Mouse (Mus musculus) right cerebral cortex, postnatal 36 days (tissue): ENCODE data around the gene Ctcfl.

Source experiments
- DNase-seq, 2 experiments: peaks; one replicate each; pipeline ENCODE4 v3.0.0; 2022; ENCODE audit warnings: low spot score in 2 of 2, mixed read lengths in 1 of 2

Gene Ctcfl

GRCm38 (mm10) chr2:173119023-173119944 lies at the start of gene Ctcfl:
TSS of gene Ctcfl (minus strand) at chr2:173119525.
- no peak for DNase-seq

DNA sequence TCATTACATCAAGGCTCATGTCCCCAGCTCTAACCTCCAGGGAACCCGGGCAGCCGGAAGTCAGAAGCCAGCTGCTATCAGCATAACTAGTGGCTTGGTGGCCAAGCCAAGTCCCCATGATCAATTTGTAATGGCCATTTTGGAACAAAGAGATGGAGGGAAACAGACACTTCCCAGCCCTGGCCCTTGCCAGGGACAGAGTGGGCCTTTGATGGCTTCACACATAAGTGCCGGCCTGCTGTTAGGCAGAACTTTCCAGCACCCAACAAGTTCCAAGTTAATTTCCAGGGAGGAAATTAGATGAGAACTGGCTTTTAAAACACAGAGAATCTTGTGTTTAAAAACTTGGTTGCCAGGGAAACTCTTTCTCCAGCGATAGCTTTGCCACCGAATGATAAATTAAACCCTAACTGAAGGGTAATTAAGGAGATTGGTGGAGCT lies 49.1 kb upstream of the Ctcfl start:
- DNase-seq: no peak

- no peak for DNase-seq
Measured at GRCm38 (mm10) chr2:173165357-173165756, 46.0 kb upstream of the Ctcfl start.

DNA sequence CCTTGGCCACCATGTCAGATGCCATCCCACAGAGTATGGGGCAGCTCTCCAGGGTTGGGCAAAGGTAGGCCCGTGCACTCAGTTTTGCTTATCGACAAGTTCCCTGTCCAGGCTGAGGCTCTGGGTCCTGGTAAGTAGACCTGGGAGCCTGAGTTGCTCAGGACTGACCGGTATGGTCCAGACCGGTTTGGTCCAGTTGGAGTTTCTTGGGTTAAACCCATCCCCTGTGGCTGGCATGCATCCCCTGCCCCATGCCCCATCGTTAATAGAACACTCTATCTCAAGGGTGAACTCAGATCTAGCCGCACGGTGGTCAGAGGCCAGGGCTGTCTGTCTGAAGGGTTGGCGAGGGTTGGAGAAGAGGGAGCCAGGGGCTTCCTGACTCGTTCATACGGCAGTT lies 45.6 kb upstream of the Ctcfl start:
- DNase-seq: no peak

GRCm38 (mm10) chr2:173164358-173164757 lies 45.0 kb upstream of the Ctcfl start:
- no peak for DNase-seq

DNA sequence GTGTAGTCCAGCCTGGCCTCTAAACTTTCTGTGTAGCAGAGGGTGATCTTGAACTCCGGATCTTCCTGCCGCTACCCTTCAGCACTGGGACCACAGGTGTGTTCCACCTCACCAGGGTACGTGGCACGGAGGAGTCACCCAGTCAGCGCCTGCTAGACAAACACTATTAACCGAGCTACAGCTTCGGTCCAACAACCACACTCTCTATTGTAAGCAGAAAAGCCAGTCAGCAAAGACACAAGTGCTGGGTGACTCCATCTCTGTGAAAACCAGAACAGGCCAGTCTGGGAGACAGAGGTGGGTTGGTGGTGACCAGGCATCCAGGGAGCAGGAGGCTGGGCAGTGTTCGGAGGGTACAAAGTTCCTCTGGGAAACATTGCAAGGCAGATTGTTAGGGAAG lies 44.1 kb upstream of the Ctcfl start:
- DNase-seq: no peak

DNA sequence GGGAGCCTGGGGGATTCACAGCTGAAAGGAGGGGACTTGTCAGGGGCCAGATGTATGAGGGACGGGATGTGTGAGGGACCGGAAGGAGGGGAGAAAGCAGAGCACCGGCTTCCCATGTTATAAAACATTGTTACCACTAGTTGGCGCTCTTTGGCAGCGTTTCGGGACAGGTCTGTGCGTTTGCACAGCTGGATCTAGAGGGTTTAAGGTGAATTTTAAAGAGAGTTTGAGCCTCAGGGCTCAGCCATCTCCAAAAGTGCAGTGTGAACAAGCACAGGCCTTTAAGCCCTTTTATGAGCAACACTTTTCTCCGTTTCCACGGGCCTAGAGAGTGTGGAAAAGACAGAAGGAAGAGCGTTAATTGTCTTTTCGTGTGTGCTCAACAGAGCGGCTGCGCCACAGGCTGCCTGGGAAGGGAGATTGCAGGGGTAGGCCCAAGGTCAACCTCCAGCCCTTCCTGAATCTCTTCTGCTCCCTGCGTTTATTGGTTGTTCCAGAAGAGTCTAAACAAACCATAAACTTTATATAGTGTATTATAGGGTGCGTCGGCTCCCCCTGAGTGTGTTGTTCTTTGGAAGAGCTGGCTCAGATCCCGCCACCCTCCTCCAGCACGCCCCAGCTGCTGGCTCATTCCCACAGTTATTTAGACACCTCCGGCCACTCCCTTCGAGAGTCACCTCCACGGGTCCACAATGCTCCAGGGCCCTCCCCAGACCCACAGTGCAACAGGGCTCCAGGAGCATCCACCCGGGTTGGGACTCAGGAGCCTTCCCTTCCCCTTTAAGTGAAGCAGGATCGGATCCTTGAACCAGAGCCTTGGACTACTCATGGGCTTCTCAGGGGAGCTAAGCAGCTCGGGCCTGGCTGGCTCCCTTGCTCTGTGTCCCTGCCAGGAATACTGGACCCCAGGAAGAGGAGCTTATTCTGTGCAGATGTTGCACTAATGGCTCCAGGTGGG lies 40.3 kb upstream of the Ctcfl start:
- no peak for DNase-seq

DNA sequence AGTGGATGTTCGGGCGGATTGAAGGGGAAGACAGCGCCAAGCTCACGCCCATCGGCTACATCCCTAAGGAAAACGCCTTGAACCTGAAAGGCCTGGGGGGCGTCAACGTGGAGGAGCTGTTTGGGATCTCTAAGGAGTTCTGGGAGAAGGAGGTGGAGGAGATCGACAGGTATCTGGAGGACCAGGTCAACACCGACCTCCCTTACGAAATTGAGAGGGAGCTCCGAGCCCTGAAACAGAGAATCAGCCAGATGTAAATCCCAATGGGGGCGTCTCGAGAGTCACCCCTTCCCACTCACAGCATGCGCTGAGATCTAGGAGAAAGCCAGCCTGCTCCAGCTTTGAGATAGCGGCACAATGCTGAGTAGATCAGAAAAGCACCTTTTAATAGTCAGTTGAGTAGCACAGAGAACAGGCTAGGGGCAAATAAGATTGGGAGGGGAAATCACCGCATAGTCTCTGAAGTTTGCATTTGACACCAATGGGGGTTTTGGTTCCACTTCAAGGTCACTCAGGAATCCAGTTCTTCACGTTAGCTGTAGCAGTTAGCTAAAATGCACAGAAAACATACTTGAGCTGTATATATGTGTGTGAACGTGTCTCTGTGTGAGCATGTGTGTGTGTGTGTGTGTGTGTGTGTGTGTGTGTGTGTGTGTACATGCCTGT lies 39.2 kb upstream of the Ctcfl start:
- DNase-seq: no peak

DNA sequence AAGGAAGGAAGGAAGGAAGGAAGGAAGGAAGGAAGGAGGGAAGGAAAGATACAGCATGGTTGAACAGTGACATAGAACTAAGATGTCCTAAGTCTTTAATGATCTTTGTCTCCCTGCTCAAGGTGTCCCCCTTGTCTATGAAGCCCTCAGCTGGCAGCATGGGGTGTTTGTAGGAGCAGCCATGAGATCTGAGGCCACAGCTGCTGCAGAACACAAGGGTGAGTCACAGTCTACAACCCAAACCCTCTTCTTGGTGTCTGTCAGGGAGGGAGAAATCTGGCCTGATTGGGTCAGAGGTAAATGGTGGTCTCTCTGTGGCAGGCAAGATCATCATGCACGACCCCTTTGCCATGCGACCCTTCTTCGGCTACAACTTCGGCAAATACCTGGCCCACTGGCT lies 38.5 kb upstream of the Ctcfl start:
- no peak for DNase-seq

- DNase-seq: no peak
Measured at GRCm38 (mm10) chr2:173157376-173157775, 38.1 kb upstream of the Ctcfl start.

DNA sequence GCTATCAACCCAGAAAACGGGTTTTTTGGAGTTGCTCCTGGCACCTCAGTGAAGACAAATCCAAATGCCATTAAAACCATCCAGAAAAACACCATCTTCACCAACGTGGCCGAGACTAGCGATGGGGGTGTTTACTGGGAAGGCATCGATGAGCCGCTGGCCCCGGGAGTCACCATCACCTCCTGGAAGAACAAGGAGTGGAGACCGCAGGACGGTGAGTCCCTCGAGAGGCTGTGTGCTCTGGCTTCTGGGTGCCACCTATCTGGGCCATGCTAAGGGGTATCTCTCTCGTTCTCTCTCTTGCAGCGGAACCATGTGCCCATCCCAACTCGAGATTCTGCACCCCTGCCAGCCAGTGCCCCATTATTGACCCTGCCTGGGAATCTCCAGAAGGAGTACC lies 37.6 kb upstream of the Ctcfl start:
- no peak for DNase-seq

DNA sequence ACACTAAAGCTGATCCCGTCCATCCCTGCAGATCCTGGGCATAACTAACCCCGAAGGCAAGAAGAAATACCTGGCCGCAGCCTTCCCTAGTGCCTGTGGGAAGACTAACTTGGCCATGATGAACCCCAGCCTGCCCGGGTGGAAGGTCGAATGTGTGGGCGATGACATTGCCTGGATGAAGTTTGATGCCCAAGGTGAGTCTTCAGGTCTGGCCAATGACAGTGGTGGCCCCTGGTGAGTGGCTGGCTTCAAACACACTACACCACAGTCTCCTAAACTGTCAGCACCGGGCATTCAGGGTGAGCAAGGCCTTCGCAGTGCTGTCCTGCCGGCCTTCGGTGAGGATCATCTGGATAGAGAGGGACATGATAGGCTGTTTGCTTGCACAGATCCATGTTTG lies 36.6 kb upstream of the Ctcfl start:
- no peak for DNase-seq

DNA sequence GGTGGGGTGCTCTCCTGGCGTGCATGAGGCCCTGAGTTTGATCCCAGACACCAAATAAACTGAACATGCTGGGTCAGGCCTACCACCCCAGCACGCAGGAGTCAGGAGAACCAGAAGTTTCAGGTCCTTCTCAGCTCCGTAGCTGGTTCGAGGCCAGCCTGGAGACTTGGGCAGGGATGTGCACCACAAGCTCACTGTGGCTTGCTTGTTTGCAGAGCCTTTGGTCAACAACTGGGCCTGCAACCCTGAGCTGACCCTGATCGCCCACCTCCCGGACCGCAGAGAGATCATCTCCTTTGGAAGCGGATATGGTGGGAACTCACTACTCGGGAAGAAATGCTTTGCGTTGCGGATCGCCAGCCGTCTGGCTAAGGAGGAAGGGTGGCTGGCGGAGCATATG lies 35.6 kb upstream of the Ctcfl start:
- no peak for DNase-seq

GRCm38 (mm10) chr2:173154513-173154912 lies 35.2 kb upstream of the Ctcfl start:
- no peak for DNase-seq

- no peak for DNase-seq
Measured at GRCm38 (mm10) chr2:173153266-173153665, 33.9 kb upstream of the Ctcfl start.

GRCm38 (mm10) chr2:173152436-173153151 lies 33.3 kb upstream of the Ctcfl start, which contains the start of gene Pck1:
TSS of gene Pck1 (plus strand) at chr2:173153048.
- no peak for DNase-seq

DNA sequence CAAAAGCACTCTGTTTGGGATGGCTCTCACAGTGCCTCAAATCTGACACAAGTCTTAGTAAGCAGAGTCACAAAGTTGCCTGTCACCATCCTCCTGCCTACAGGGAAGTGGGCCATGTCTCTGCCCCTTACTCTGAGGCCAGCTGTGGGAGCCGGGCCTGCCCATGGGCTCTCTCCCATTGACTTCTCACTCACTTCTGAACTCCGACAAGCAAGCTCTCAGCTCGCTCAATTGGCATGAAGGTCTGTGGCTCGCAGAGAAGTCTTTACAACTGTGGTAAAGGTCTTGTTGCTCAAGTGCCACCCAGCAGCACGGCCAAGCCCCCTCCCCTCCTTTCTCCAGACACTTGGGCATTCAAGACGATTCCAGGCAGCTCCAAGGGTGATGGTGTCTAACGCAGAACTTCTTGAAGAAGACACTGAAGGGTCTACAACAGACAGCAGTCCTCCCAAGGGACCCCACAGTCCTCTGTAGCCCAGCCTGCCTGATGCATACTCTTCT lies 32.5 kb upstream of the Ctcfl start:
- DNase-seq: no peak

GRCm38 (mm10) chr2:173151352-173151751 lies 32.0 kb upstream of the Ctcfl start:
- no peak for DNase-seq

DNA sequence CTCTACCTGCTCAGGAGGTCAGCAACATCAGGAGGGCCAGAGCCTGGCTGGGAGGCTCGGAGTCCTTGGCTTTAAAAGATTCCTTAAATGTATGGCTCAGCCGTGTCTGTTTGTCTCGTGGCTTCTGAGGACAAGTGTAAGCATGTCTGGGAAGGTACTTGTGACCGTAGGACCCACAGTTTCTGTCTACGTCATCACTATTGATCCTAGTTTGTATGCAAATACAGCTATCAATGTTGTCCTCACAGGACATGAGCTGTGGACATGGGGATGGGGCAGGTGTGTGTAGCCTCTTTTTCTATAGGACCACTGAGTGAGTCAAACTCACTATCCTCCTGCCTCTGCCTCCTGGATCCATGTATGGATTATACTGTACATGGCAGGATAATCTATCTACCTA lies 28.7 kb upstream of the Ctcfl start:
- DNase-seq: no peak

GRCm38 (mm10) chr2:173146728-173147127 lies 27.4 kb upstream of the Ctcfl start:
- no peak for DNase-seq

DNA sequence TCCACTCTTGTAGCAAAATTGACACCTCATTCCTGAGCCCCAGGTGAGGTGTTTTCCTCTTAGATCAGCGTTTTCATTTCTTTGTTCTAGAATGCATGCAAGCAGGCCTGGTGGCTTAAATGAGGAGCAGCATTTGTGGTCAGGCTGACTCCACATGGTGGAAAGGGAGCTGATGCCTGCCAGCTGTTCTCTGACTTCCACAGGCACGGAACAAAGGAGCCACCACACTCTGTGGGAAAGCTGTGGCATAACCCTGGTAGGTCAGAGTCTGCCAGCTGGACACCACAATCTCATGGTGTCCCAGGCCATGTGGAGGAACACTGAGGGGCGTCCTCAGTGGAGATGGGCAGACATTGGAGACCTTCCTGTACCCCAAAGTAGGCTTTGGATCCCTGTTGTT lies 26.5 kb upstream of the Ctcfl start:
- no peak for DNase-seq
